Mouse (Mus musculus): ENCODE measurements around the gene Hipk2.

Gene Hipk2

GRCm38 (mm10) chr6:38876071-38876911 is at the start of gene Hipk2:
Gene Hipk2 (minus strand): TSS chr6:38876165.
- peak; percentile 84 for DNase-seq (ENCODE audit: low spot score)

- DNase-seq (ENCODE audit: low spot score) = no peak
These were observed 49.8 kb upstream of the Hipk2 start for GRCm38 (mm10) chr6:38925719-38926118.

GRCm38 (mm10) chr6:38923870-38924817 is 48.2 kb upstream of the Hipk2 start:
- DNase-seq (ENCODE audit: low spot score) = no peak

GRCm38 (mm10) chr6:38923450-38923849 is 47.5 kb upstream of the Hipk2 start:
- DNase-seq (ENCODE audit: low spot score) = no peak

GRCm38 (mm10) chr6:38922517-38922916 is 46.6 kb upstream of the Hipk2 start:
- DNase-seq (ENCODE audit: low spot score) = no peak

- no peak for DNase-seq (ENCODE audit: low spot score)
These were observed 45.8 kb upstream of the Hipk2 start for GRCm38 (mm10) chr6:38921810-38922116.

- DNase-seq (ENCODE audit: low spot score) = no peak
These were observed 45.3 kb upstream of the Hipk2 start for GRCm38 (mm10) chr6:38921095-38921809.

GRCm38 (mm10) chr6:38920141-38920540 is 44.2 kb upstream of the Hipk2 start:
- no peak for DNase-seq (ENCODE audit: low spot score)

- DNase-seq (ENCODE audit: low spot score) = no peak
These were observed 43.3 kb upstream of the Hipk2 start for GRCm38 (mm10) chr6:38919135-38919740.

GRCm38 (mm10) chr6:38918728-38919127 is 42.8 kb upstream of the Hipk2 start:
- DNase-seq (ENCODE audit: low spot score) = no peak

- peak; percentile 48 for DNase-seq (ENCODE audit: low spot score)
These were observed 41.5 kb upstream of the Hipk2 start for GRCm38 (mm10) chr6:38917415-38917814.

GRCm38 (mm10) chr6:38916571-38916970 is 40.6 kb upstream of the Hipk2 start:
- no peak for DNase-seq (ENCODE audit: low spot score)

GRCm38 (mm10) chr6:38915776-38916175 is 39.8 kb upstream of the Hipk2 start:
- no peak for DNase-seq (ENCODE audit: low spot score)

- no peak for DNase-seq (ENCODE audit: low spot score)
These were observed 38.2 kb upstream of the Hipk2 start for GRCm38 (mm10) chr6:38914181-38914580.

GRCm38 (mm10) chr6:38913386-38914042 is 37.5 kb upstream of the Hipk2 start:
- DNase-seq (ENCODE audit: low spot score) = no peak

GRCm38 (mm10) chr6:38912845-38913244 is 36.9 kb upstream of the Hipk2 start:
- DNase-seq (ENCODE audit: low spot score) = no peak

- DNase-seq (ENCODE audit: low spot score) = peak; percentile 30
These were observed 36.2 kb upstream of the Hipk2 start for GRCm38 (mm10) chr6:38912121-38912660.

GRCm38 (mm10) chr6:38910828-38911559 is 35.0 kb upstream of the Hipk2 start:
- peak; percentile 70 for DNase-seq (ENCODE audit: low spot score)

GRCm38 (mm10) chr6:38908401-38908800 is 32.4 kb upstream of the Hipk2 start:
- no peak for DNase-seq (ENCODE audit: low spot score)

GRCm38 (mm10) chr6:38906005-38906404 is 30.0 kb upstream of the Hipk2 start:
- DNase-seq (ENCODE audit: low spot score) = no peak

Measured in lung, postnatal 25 days (tissue).